Mouse (Mus musculus): Measurements from ENCODE around the gene Pgap3. TPM values are rescaled to one million over a fixed set of nuclear protein-coding genes. Genes with fewer than 3 reads are reported as not detected.

Gene Pgap3
- polyA plus RNA-seq, 1 experiment: 17.7 TPM

DNA sequence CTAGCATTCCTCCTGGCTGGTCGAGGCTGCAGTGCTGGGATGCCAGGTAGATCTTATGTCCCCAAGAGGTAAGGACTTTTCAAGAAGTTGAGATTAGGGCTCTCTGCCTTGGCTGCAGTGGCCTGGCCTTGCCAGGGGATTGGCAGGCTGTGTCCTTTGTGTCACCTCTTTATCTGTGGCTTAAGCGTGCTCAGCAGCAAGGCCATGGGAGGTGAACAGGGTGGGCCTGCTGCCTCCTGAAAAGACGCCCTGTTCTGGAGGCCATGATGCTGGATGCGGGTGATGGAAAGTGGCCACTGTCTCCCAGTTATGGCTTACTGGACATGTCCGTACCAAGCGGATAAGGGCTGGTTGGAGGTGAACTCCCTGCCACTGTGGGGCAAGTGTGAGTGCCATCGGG is 20.9 kb downstream of the Pgap3 start:
- Histone ChIP-seq H3K36me3 (ENCODE audit: control insufficient read depth, insufficient read depth, low read length) (peaks cover 50% of the 10 kb centered on the region), H3K27ac (ENCODE audit: insufficient read depth, low read length) (no peak overlapping the region), H3K4me3 (ENCODE audit: extremely low read depth, insufficient read depth, insufficient read length) (no peak overlapping the region), H3K4me1 (ENCODE audit: control insufficient read depth, insufficient read depth, insufficient read length) (no peaks in the 10 kb centered on the region), H3K27me3 (ENCODE audit: control insufficient read depth, insufficient read depth, low read length) (no peaks in the 10 kb centered on the region)
- WGBS: 90% methylated on average over 7 of the region's 7 CpGs
- no peak for TF ChIP-seq POLR2A (IDR thresholded peaks at IDR 0.05; ENCODE audit: low read depth, low read length)
- TF ChIP-seq CTCF (IDR thresholded peaks at IDR 0.05; ENCODE audit: extremely low read depth, insufficient read depth, insufficient read length, insufficient replicate concordance): no peak
- no peak for DNase-seq (ENCODE audit: low read depth in 1 of 2, low spot score in 2 of 2)

DNA sequence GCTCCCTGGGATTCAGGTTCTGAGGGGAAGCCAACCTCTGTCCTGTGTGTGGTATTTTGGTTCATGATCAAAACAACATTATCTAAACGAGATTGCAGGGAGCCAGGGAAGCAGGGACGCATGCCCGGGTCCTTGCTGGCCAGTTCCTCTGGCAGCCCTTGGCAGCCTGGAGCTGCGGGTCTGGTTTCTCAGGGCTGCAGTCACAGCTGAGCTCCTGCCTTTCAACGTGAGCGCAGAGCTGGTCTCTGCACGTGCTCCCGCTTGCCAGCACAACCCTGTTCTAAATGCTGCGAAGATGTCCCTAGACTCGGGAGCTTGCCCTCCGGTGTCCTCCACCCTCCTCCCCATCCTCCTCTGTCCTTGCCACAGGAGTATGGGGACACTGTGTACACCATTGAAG is 22.5 kb downstream of the Pgap3 start:
- no peaks in the 10 kb centered on the region for H3K4me1 ChIP-seq (ENCODE audit: control insufficient read depth, insufficient read depth, insufficient read length)
- TF ChIP-seq POLR2A (IDR thresholded peaks at IDR 0.05; ENCODE audit: low read depth, low read length) (no peak), CTCF (IDR thresholded peaks at IDR 0.05; ENCODE audit: extremely low read depth, insufficient read depth, insufficient read length, insufficient replicate concordance) (no peak)
- no peak for DNase-seq (ENCODE audit: low read depth in 1 of 2, low spot score in 2 of 2)
- peaks cover 53% of the 10 kb centered on the region for H3K36me3 ChIP-seq (ENCODE audit: control insufficient read depth, insufficient read depth, low read length)
- WGBS: 87% methylated on average over 11 of the region's 11 CpGs
- no peak overlapping the region for H3K4me3 ChIP-seq (ENCODE audit: extremely low read depth, insufficient read depth, insufficient read length)
- H3K27ac ChIP-seq (ENCODE audit: insufficient read depth, low read length): no peak overlapping the region
- H3K27me3 ChIP-seq (ENCODE audit: control insufficient read depth, insufficient read depth, low read length): no peaks in the 10 kb centered on the region

DNA sequence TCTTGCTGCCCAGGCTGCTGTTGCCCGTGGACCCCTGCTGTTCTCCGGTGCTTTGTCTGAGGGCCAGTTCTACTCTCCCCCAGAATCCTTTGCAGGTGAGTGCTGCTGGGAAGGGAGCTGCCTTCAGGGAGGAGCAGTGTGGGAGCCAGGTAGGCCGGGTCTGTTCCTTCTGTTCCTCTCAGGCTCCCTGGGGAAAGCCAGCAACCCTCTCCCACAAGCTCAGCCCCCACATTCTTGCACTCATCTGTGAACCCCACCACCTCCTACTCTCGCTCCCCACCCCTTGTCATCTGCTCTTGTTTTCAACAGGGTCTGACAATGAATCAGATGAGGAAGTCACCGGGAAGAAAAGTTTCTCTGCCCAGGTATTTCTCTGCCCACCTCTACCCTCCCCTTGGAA is 23.5 kb downstream of the Pgap3 start:
- Histone ChIP-seq H3K4me3 (ENCODE audit: extremely low read depth, insufficient read depth, insufficient read length) (no peak overlapping the region), H3K4me1 (ENCODE audit: control insufficient read depth, insufficient read depth, insufficient read length) (no peaks in the 10 kb centered on the region), H3K36me3 (ENCODE audit: control insufficient read depth, insufficient read depth, low read length) (peaks cover 53% of the 10 kb centered on the region), H3K27ac (ENCODE audit: insufficient read depth, low read length) (no peak overlapping the region), H3K27me3 (ENCODE audit: control insufficient read depth, insufficient read depth, low read length) (no peaks in the 10 kb centered on the region)
- DNase-seq (ENCODE audit: low read depth in 1 of 2, low spot score in 2 of 2): no peak
- no peak for TF ChIP-seq CTCF (IDR thresholded peaks at IDR 0.05; ENCODE audit: extremely low read depth, insufficient read depth, insufficient read length, insufficient replicate concordance)
- TF ChIP-seq POLR2A (IDR thresholded peaks at IDR 0.05; ENCODE audit: low read depth, low read length): no peak
- 91% methylated on average over 5 of the region's 5 CpGs for WGBS

DNA sequence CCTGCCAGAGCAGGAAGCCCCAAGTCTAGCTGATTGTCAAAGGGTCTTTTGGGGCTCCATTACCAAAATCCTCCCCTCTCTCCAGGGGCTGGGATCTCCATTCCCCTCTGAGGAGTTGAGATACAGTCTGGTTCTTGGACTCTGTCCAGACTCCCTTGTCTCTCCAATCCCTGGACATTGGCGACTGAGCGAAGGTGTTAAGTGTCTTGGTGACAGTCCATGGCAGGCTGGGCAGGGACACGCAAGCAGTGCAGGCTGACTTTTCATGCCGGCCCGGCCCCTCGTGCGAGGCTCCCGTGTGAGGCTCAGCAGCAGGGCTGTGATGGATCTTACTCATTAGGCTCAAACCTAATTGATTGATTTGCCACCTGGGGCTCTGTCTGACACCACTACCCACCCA is 26.0 kb downstream of the Pgap3 start:
- Histone ChIP-seq H3K27ac (ENCODE audit: insufficient read depth, low read length) (no peak overlapping the region), H3K4me3 (ENCODE audit: extremely low read depth, insufficient read depth, insufficient read length) (no peak overlapping the region), H3K36me3 (ENCODE audit: control insufficient read depth, insufficient read depth, low read length) (peaks cover 42% of the 10 kb centered on the region), H3K27me3 (ENCODE audit: control insufficient read depth, insufficient read depth, low read length) (no peaks in the 10 kb centered on the region), H3K4me1 (ENCODE audit: control insufficient read depth, insufficient read depth, insufficient read length) (no peaks in the 10 kb centered on the region)
- TF ChIP-seq CTCF (IDR thresholded peaks at IDR 0.05; ENCODE audit: extremely low read depth, insufficient read depth, insufficient read length, insufficient replicate concordance): no peak
- TF ChIP-seq POLR2A (IDR thresholded peaks at IDR 0.05; ENCODE audit: low read depth, low read length): no peak
- DNase-seq (ENCODE audit: low read depth in 1 of 2, low spot score in 2 of 2): no peak
- 94% methylated on average over 8 of the region's 8 CpGs for WGBS

DNA sequence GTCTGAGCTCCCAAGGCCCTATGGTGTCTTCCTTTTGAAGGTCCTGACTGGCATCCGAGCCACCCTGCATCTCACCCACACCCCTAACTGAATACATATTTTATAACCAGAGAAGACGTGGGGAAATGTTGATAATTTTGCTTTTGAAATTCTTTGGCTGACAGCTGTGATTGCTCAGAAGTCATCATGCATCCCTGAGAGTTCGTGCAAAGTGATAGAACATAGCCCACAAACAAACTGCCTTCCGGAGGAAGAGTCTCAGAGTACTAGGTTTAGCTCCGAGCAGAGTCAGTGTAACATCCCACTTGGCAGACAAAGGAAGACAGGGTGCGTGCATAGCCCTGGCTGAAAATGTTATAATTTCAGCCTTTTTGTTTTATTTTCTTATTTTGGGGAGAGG is 27.0 kb downstream of the Pgap3 start:
- Histone ChIP-seq H3K4me3 (ENCODE audit: extremely low read depth, insufficient read depth, insufficient read length) (no peak overlapping the region), H3K36me3 (ENCODE audit: control insufficient read depth, insufficient read depth, low read length) (peaks cover 34% of the 10 kb centered on the region), H3K4me1 (ENCODE audit: control insufficient read depth, insufficient read depth, insufficient read length) (no peaks in the 10 kb centered on the region), H3K27me3 (ENCODE audit: control insufficient read depth, insufficient read depth, low read length) (no peaks in the 10 kb centered on the region), H3K27ac (ENCODE audit: insufficient read depth, low read length) (no peak overlapping the region)
- DNase-seq (ENCODE audit: low read depth in 1 of 2, low spot score in 2 of 2): no peak
- WGBS: 95% methylated on average over 6 of the region's 6 CpGs
- TF ChIP-seq CTCF (IDR thresholded peaks at IDR 0.05; ENCODE audit: extremely low read depth, insufficient read depth, insufficient read length, insufficient replicate concordance) (no peak), POLR2A (IDR thresholded peaks at IDR 0.05; ENCODE audit: low read depth, low read length) (no peak)

DNA sequence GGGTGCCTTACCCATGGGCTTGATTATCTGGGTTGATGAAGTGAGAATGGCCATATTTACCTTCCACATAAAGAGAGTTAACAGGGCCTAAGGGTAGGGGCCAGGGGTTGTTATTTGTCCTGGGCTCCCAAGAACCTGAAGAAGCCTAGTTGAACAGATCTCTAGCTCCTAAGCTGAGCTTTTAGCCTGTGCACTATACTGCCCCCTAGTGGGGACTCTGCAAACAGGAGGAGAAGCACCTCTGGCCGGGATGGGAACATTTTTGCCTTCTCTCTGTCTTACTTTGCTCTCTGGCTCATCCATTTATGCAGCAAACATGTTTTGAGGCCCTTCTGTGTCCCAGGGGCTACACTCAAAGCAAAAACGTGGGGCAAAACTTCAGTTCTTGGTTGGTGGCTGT is 27.9 kb downstream of the Pgap3 start:
- no peak overlapping the region for H3K4me3 ChIP-seq (ENCODE audit: extremely low read depth, insufficient read depth, insufficient read length)
- no peaks in the 10 kb centered on the region for H3K27me3 ChIP-seq (ENCODE audit: control insufficient read depth, insufficient read depth, low read length)
- peak; percentile 37 to 52 for DNase-seq (ENCODE audit: low read depth in 1 of 2, low spot score in 2 of 2)
- H3K36me3 ChIP-seq (ENCODE audit: control insufficient read depth, insufficient read depth, low read length): peaks cover 27% of the 10 kb centered on the region
- WGBS: 21% methylated on average over 2 of the region's 2 CpGs
- H3K4me1 ChIP-seq (ENCODE audit: control insufficient read depth, insufficient read depth, insufficient read length): peaks cover 3% of the 10 kb centered on the region; the same call in 1 of the 2 replicates
- no peak overlapping the region for H3K27ac ChIP-seq (ENCODE audit: insufficient read depth, low read length)
- TF ChIP-seq POLR2A (IDR thresholded peaks at IDR 0.05; ENCODE audit: low read depth, low read length) (no peak), CTCF (IDR thresholded peaks at IDR 0.05; ENCODE audit: extremely low read depth, insufficient read depth, insufficient read length, insufficient replicate concordance) (peak; percentile 73; the same call in 1 of the 2 replicates)

DNA sequence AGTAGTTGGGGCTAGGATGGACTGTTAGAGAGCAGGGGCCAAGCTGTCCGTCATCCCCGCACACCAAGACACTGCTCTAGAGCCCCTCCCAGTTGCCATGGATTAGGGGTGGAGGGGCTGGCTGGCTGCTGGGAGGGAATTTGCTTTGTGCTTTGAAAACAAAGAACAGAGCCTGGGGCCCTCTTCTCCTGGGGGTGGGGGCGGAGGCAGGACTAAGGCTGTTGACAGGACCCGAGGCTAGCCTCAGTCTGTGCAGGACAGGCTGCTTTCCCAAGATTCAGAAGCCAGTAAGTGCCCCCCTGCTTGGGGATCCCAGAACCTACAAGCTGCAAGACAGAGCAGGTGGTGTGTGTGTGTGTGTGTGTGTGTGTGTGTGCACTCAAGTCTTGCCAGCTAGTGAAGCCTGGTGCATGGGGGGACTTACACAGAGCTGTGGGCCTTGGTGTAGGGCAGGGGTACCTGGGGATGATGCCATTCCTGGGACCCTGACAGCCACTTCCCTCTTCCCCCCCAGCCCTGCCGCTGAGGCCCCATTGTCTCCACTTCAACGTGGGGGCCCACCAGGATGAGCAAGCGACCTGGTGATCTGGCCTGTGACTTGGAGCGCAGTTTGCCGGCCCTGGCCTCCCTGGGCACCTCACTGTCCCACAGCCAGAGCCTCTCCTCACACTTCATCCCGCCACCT is 28.6 kb downstream of the Pgap3 start:
- H3K4me3 ChIP-seq (ENCODE audit: extremely low read depth, insufficient read depth, insufficient read length): no peak overlapping the region
- no peak overlapping the region for H3K27ac ChIP-seq (ENCODE audit: insufficient read depth, low read length)
- 82% methylated on average over 9 of the region's 10 CpGs for WGBS
- no peak for DNase-seq (ENCODE audit: low read depth in 1 of 2, low spot score in 2 of 2)
- no peak for TF ChIP-seq POLR2A (IDR thresholded peaks at IDR 0.05; ENCODE audit: low read depth, low read length)
- no peak for TF ChIP-seq CTCF (IDR thresholded peaks at IDR 0.05; ENCODE audit: extremely low read depth, insufficient read depth, insufficient read length, insufficient replicate concordance)
- no peaks in the 10 kb centered on the region for H3K27me3 ChIP-seq (ENCODE audit: control insufficient read depth, insufficient read depth, low read length)
- peaks cover 20% of the 10 kb centered on the region for H3K36me3 ChIP-seq (ENCODE audit: control insufficient read depth, insufficient read depth, low read length)
- peaks cover 6% of the 10 kb centered on the region; the same call in 1 of the 2 replicates for H3K4me1 ChIP-seq (ENCODE audit: control insufficient read depth, insufficient read depth, insufficient read length)
